Mouse (Mus musculus): ENCODE data around the gene Tle2.

- TF ChIP-seq CTCF (IDR thresholded peaks at IDR 0.05; ENCODE audit: low read depth) (no peak), EP300 (IDR thresholded peaks at IDR 0.05; ENCODE audit: low read depth) (no peak)
These were observed 32.6 kb upstream of the Tle2 start for GRCm38 (mm10) chr10:81541803-81542202.

Data from liver, postnatal 0 days (tissue).